Mouse (Mus musculus) c-Kit-positive CD71-negative TER-119-negative erythroid progenitor cells, embryonic 14.5 days (primary cell): Measurements from ENCODE around the gene Ugt1a6b.

ENCODE experiments used
- DNase-seq: peaks from one replicate; pipeline ENCODE4 v3.0.0-alpha.2; 2013; ENCODE audit warnings: low read depth

Gene Ugt1a6b

DNA sequence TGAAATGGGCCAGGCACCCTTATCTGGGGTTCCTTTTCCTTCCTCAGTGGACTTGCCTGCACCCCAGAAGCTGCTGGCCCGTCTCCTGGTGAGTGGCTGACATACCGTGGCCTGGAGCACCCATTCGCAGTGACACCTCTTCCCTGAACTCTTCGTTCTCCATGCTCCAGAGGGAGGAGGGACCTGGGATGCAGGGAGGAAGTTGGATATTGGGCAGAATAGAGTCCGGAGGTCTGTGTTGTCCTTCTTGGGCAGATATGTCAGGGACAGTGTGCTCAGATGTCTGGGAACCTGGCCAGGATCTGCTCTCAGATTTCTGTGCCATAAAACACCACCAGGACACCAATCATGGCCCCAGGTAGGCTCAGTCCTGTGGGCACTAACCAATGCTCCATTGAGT is 137.0 kb downstream of the Ugt1a6b start:
- DNase-seq = no peak

- no peak for DNase-seq
Measured at GRCm38 (mm10) chr1:88240579-88240978, 137.5 kb downstream of the Ugt1a6b start.

DNA sequence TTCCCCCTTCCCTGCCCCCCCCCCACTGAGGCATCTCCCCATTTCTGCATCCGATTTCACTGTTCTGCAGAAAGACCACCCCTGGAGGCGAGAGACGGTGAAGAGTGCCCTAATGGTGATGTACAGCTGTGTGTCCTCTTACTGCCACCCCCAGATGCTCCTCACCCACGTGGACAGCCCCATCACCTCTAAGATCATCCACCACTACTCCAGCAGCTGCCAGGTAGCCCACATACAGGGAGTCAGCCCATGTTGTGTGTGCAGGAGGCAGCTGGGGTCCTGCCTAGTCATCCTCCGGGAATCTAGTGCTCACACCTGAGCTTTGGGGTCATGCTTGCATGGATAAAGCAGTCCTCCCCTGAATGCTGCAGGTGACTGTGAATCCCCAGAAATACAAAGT is 140.8 kb downstream of the Ugt1a6b start:
- no peak for DNase-seq

DNA sequence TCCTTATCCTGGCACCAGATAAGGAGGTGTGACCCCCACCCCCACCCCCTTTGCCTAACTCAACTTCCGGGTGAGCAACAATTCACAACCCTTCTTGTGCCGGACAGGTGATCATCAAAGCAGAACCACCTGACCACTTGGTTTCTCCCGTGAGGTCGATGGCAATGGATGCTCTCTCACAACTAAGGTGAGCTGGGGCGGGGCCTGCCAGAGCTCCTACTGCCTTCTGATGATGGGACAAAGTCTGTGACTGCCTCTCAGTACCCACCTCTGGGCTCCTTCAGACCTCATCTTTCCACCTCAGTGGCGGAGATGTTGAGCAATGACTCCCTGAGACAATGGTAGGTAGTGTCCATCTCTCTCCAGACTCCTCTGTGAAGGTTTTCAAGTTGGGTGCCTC is 142.8 kb downstream of the Ugt1a6b start:
- no peak for DNase-seq

DNA sequence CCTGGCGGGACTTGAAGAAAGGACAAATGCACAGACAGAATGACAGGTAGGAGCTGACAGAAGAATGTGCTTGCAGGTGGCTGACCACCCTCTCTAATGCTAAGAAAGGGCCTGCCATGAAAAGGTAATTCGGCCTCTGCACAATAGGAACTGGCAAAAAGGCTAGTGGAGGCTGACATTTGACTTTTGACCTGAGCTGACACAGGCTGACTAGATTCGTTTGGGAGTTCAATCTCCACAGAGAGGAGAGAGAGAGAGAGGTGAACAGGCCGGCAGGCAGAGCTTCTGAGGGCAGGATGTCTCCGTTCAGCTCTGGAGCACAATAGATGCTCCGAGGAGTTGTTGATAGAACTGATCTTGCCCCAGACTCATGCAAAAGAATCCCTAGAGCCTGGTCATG is 143.3 kb downstream of the Ugt1a6b start:
- no peak for DNase-seq

- no peak for DNase-seq
Measured at GRCm38 (mm10) chr1:88247660-88248059, 144.6 kb downstream of the Ugt1a6b start.

- DNase-seq = no peak
Measured at GRCm38 (mm10) chr1:88248658-88249057, 145.6 kb downstream of the Ugt1a6b start.

GRCm38 (mm10) chr1:88249596-88249995 is 146.5 kb downstream of the Ugt1a6b start:
- DNase-seq = no peak

DNA sequence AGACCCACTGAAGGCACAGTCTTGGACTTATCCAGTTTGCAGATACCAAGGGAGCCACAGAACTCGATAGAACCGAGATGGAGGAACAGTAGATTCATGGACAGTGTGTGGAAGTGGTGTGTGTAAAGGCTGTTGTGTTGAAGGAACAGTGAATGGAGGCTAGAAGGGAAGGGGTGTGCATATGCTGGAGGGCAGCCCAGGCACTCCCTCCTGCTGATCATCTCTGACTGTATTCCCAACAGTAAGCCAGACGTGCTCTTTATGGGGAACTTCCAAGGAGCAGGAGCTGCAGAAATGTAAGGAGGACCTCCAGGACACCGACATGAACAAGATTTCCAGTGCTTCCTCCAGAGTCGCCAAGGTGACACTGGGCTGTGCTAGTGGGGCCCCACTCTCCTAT is 147.0 kb downstream of the Ugt1a6b start:
- DNase-seq = no peak

DNA sequence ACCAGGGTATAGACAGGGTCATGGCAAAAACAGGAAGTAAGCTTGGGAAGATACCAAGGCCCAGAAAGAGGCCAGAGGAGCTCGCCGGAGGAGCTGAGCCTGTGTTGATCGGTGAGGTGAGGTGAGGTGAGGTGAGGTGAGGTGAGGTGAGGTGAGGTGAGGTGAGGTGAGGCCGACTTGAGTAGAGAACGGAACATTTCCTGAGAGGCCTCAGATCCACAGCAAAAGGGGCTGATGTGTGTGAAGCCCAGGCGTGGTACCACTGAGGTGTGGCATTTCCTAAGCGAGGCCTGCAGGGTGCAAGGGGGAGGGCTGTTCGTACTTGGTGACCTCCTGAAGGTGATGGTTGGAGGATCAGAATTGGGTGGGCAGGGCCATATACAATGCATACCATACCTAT is 150.1 kb downstream of the Ugt1a6b start:
- DNase-seq = no peak

GRCm38 (mm10) chr1:88253540-88253939 is 150.5 kb downstream of the Ugt1a6b start:
- no peak for DNase-seq

DNA sequence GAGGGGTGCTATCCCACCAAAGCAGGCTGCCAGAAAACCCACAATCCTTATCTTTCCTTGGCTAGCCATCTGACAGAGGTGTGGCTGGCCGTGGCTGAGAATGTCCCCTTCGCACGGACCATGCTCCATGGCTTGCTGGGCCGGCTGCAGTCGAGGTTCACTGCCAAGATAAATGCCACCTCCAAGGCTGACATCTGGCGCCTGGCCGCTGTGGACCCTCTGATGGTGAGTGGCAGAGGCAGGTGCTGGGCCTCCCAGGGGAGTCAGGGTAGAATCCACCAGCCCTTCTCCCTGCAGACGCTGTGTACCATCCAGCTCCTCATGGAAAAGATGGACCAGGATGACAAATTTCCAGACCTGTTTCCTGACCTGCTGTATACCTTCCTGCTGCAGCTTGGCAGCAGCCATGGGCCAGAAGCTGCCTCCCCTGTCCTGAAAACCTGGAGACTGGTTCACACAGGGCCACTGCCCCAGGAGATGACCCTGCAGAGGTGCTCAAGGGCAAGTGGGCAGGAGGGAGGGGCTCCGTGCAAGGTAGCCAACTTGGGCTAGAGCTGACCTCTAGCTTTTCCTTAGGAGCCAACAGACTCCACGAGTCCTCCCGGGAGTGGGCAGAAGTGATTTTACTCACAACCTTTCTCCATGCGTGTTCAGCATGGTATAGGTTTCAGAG is 151.9 kb downstream of the Ugt1a6b start:
- no peak for DNase-seq

- DNase-seq = no peak
Measured at GRCm38 (mm10) chr1:88255466-88255857, 152.4 kb downstream of the Ugt1a6b start.

DNA sequence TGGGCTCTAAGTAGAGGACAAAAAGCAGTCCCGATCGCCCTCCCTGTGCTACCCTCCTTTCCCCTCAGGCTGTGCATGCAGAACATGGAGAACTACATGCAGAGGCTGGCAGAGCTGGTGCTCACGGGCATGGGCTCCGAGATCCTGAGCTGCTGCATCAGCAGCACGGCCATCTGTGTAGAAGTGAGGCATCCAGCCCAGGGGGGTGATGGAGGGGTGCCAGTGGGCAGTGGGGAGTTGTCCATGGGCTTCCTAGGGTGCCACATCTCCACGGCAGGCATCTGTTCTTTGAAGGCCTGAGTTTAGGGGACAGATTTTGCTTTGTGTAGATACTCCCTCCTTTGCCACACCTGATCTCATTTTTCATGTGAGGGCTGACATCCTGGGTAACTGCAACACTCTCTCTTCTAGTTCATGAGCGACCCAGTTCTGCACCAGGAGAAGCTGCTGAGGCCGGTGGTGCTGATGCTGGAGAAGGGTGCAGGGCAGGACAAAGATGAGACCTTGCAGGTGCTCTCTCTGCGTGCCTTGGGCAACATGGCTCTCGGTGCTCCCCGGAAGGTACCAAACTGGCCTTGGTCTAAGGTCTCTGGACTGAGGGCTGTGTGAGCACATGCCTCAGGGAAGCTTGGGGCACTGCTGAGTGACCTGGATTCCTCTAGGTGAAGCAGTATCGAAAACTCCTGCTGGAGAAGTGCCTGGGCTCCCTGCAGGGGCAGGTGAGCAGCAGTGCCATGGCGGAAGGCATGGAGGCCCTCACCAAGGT is 153.1 kb downstream of the Ugt1a6b start:
- no peak for DNase-seq

- no peak for DNase-seq
Measured at GRCm38 (mm10) chr1:88256886-88257663, 154.0 kb downstream of the Ugt1a6b start.

- no peak for DNase-seq
Measured at GRCm38 (mm10) chr1:88257681-88258080, 154.6 kb downstream of the Ugt1a6b start.

DNA sequence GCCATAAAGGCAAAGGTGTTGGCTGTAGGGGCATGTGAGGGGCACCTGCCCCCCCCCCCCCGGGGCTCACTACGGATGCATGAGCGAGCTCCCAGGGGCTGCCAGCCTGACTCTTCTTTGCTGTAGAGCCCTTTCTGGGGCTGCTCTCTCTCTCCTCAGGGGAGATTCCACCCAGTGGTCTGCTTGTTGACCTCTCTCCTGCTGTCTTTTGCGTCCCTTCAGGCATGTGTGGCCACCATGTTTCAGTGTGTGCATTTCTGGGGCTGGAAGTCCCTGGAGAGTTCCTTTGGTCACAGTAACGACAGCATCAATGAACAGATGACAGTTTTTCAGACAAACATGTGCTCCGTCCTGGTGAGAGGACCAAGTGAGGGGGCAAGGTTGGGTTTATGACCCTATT is 155.3 kb downstream of the Ugt1a6b start:
- no peak for DNase-seq

DNA sequence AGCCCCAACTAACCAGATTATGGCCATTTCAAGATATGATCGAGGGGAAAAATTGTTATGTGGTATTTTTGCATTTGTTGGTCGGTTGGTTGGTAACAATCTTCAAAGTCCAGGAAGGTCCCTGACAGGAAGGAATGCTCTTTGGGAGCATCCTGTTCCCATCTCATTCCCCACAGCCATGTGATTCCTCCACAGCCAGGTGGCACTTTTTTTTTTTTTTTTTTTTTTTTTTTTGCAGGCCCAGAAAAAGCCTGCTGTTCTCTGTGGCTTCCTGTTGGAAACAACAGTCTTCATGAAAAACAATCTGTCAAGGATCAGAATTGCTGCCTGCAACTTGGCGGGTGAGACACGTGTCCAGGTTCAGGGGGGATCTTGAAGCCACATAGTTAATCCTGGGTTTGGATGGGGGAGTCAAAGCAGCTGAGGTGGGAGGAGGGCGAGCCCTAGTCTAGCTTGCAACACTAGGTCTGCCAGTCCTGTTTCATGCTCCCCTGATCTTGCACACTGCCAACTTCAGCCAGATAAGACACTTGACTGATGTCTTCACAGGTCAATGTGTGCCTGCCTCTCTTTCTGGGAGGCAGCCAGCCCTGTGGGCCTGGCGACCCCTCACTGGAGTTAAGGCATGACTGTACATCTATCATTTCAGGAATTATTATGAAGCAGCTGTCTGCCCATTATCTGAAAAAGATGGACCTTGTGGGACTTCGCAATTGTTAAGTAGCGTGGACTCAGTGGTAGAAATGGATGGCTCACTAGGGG is 156.0 kb downstream of the Ugt1a6b start:
- no peak for DNase-seq

- no peak for DNase-seq
Measured at GRCm38 (mm10) chr1:88259643-88260024, 156.6 kb downstream of the Ugt1a6b start.

DNA sequence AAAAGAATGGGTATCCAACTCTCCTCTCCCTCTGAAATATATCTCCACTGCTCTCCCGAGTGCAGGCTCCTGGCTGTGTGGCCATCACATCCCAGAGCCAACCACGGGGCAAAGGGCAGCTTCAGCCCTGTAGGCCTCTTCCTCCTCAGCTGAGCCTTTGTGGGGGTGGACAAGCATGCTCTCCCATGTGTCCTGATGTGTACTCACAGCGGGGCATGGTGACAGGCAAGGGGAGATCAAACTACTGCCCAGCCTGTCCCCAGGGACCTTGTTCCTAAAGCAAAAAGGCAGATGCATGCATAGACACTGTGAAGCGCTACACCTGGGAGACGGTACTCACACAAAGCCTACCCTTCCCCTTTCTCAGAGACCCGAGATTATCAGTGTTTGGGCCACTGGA is 157.1 kb downstream of the Ugt1a6b start:
- no peak for DNase-seq

GRCm38 (mm10) chr1:88260604-88261377 is 157.7 kb downstream of the Ugt1a6b start:
- DNase-seq = no peak
